8 mouse cellular contexts compared by ENCODE assay signal in genomic region chr7:63897655-63898054, GRCm38 (mm10). TPM values are rescaled to one million over a fixed set of nuclear protein-coding genes. Genes with fewer than 3 reads are reported as not detected.
DNase-seq lines count a peak whose midpoint lies in the region; ATAC-seq and TF ChIP-seq lines count a peak whose summit lies in the region.

No protein-coding gene starts in this region.

- WGBS in kidney, postnatal 0 days = 53% methylated on average over 3 of the region's 3 CpGs
- WGBS in hindbrain, embryonic 15.5 days = 47% methylated on average over 3 of the region's 3 CpGs
- 61% methylated on average over 3 of the region's 3 CpGs for WGBS in midbrain, embryonic 15.5 days

- no peak for ATAC-seq in kidney, postnatal 0 days (replicated peaks; ENCODE audit: low FRiP score, low read depth)
- peak; percentile 7; the same call in 1 of the 2 replicates for ATAC-seq in common myeloid progenitor, adult 5-6 weeks (replicated peaks; ENCODE audit: low read depth, poor library complexity, severe bottlenecking)
- ATAC-seq in hindbrain, embryonic 15.5 days (ENCODE audit: low FRiP score, low read depth) = no peak
- ATAC-seq in midbrain, embryonic 15.5 days (replicated peaks) = peak; percentile 1; the same call in 1 of the 2 replicates
- ATAC-seq in inflammation-experienced regulatory T-cells, adult 6 months = no peak

- H3K27ac ChIP-seq in kidney, postnatal 0 days = peak overlapping the region; percentile 87
- H3K27ac ChIP-seq in hindbrain, embryonic 15.5 days (replicated peaks) = no peak overlapping the region
- H3K27ac ChIP-seq in midbrain, embryonic 15.5 days = no peak overlapping the region

- no peaks in the 10 kb centered on the region for H3K27me3 ChIP-seq in kidney, postnatal 0 days (ENCODE audit: insufficient read depth, low read length)
- no peaks in the 10 kb centered on the region for H3K27me3 ChIP-seq in hindbrain, embryonic 15.5 days
- H3K27me3 ChIP-seq in midbrain, embryonic 15.5 days (replicated peaks) = no peaks in the 10 kb centered on the region

- H3K4me1 ChIP-seq in kidney, postnatal 0 days (replicated peaks; ENCODE audit: insufficient read depth, low read length) = peaks cover 18% of the 10 kb centered on the region
- peaks cover 50% of the 10 kb centered on the region for H3K4me1 ChIP-seq in hindbrain, embryonic 15.5 days (replicated peaks)
- H3K4me1 ChIP-seq in midbrain, embryonic 15.5 days = peaks cover 39% of the 10 kb centered on the region

- no peaks in the 10 kb centered on the region for H3K36me3 ChIP-seq in kidney, postnatal 0 days (ENCODE audit: insufficient read depth, low read length)
- no peaks in the 10 kb centered on the region for H3K36me3 ChIP-seq in hindbrain, embryonic 15.5 days
- no peaks in the 10 kb centered on the region for H3K36me3 ChIP-seq in midbrain, embryonic 15.5 days (replicated peaks)

- DNase-seq in kidney, postnatal 0 days (ENCODE audit: low spot score) = no peak
- DNase-seq in kidney, adult 11 months = no peak
- no peak for DNase-seq in spleen, postnatal 10 days (ENCODE audit: low spot score in 2 of 2)
- DNase-seq in cerebellum, adult 18-20 months = no peak

- 0 out of 2 replicates have a peak overlapping the region, but pooled peaks have one; percentile 19 for H3K4me3 ChIP-seq in kidney, postnatal 0 days (replicated peaks; ENCODE audit: low read depth, low read length)
- no peak overlapping the region for H3K4me3 ChIP-seq in hindbrain, embryonic 15.5 days
- H3K4me3 ChIP-seq in midbrain, embryonic 15.5 days = no peak overlapping the region

- no peaks in the 10 kb centered on the region for H3K9me3 ChIP-seq in kidney, postnatal 0 days (replicated peaks; ENCODE audit: low read length)
- H3K9me3 ChIP-seq in hindbrain, embryonic 15.5 days = no peaks in the 10 kb centered on the region
- no peaks in the 10 kb centered on the region for H3K9me3 ChIP-seq in midbrain, embryonic 15.5 days

- TF ChIP-seq CTCF in kidney, postnatal 0 days (IDR thresholded peaks at IDR 0.05; ENCODE audit: low read depth) = no peak

- H3K4me2 ChIP-seq in kidney, postnatal 0 days (ENCODE audit: low read length) = peak overlapping the region; percentile 62
- H3K4me2 ChIP-seq in hindbrain, embryonic 15.5 days = peak overlapping the region; percentile 59; the same call in 1 of the 2 replicates
- H3K4me2 ChIP-seq in midbrain, embryonic 15.5 days = peak overlapping the region; percentile 64

- H3K9ac ChIP-seq in kidney, postnatal 0 days (ENCODE audit: low read depth, low read length) = peak overlapping the region; percentile 51
- no peak overlapping the region for H3K9ac ChIP-seq in hindbrain, embryonic 15.5 days
- H3K9ac ChIP-seq in midbrain, embryonic 15.5 days = no peak overlapping the region

RNA-seq across cellular contexts. Expression of gene E030018B13Rik, which starts 19.0 kb away (rescaled TPM):
- not detected in 2 replicates for polyA plus RNA-seq in kidney, postnatal 0 days (2015; fragmentation: Nextera tagmentation; extraction: Ambion mirVana)
- total RNA-seq in common myeloid progenitor, adult 5-6 weeks (2017) = not detected in 2 replicates
- polyA plus RNA-seq in hindbrain, embryonic 15.5 days (2015; fragmentation: Nextera tagmentation; extraction: Ambion mirVana) = not detected in 2 replicates
- polyA plus RNA-seq in midbrain, embryonic 15.5 days (2015; fragmentation: Nextera tagmentation; extraction: Ambion mirVana) = 0.17 and 0.23 TPM in 2 replicates
- under 1 TPM in 1 of 3 experiments, not detected in 2; 0.62 TPM for polyA plus RNA-seq in inflammation-experienced regulatory T-cells, adult 6 months (2017; shearing (Covaris generic))

RNA-seq across cellular contexts. Expression of gene Klf13, which starts 41.1 kb away (rescaled TPM):
- 27.5 and 28.8 TPM in 2 replicates for polyA plus RNA-seq in kidney, postnatal 0 days (2015; fragmentation: Nextera tagmentation; extraction: Ambion mirVana)
- total RNA-seq in common myeloid progenitor, adult 5-6 weeks (2017) = 16.4 and 20.1 TPM in 2 replicates
- polyA plus RNA-seq in hindbrain, embryonic 15.5 days (2015; fragmentation: Nextera tagmentation; extraction: Ambion mirVana) = 24.7 and 26.8 TPM in 2 replicates
- polyA plus RNA-seq in midbrain, embryonic 15.5 days (2015; fragmentation: Nextera tagmentation; extraction: Ambion mirVana) = 21.7 and 23.4 TPM in 2 replicates
- polyA plus RNA-seq in inflammation-experienced regulatory T-cells, adult 6 months (2017; shearing (Covaris generic)) = 100 to 1,000 TPM; 125 to 194 (median 163) TPM

Comparison
In these comparisons a context has a peak if more than half of its experiments do, and no peak if none do; other contexts are left out.
1. ATAC-seq: peak in common myeloid progenitor, adult 5-6 weeks (single experiment) and midbrain, embryonic 15.5 days (single experiment); none in kidney, postnatal 0 days (single experiment), hindbrain, embryonic 15.5 days (single experiment) and inflammation-experienced regulatory T-cells, adult 6 months (single experiment).
2. Peak in every context shown above with its lines, with median percentiles within 50 percentile points of each other: H3K4me2 ChIP-seq.